Mouse (Mus musculus): ENCODE results near the gene Kcnip1. TPM values are rescaled to one million over a fixed set of nuclear protein-coding genes. Genes with fewer than 3 reads are reported as not detected.
A peak's percentile ranks its signal among the peaks of the same experiment; 100 is the strongest.

Kcnip1 gene
- polyA plus RNA-seq, 1 experiment, result not detected

GRCm38 (mm10) chr11:33827085-33827828 is 165.7 kb downstream of the Kcnip1 start:
- WGBS, result 31% methylated on average over 12 of the region's 12 CpGs

GRCm38 (mm10) chr11:33824739-33825138 is 168.2 kb downstream of the Kcnip1 start:
- no peak overlapping the region for H3K4me3 ChIP-seq (ENCODE audit: insufficient read depth, low read depth, low read length)
- TF ChIP-seq CTCF (IDR thresholded peaks at IDR 0.05; ENCODE audit: insufficient read depth, low read depth, low read length) (no peak), POLR2A (IDR thresholded peaks at IDR 0.05; ENCODE audit: insufficient read depth, low read depth, low read length) (no peak)
- WGBS, result 23% methylated on average over 6 of the region's 6 CpGs
- peaks cover 53% of the 10 kb centered on the region for H3K4me1 ChIP-seq (ENCODE audit: control insufficient read depth, insufficient read depth, low read length)
- H3K27ac ChIP-seq (ENCODE audit: insufficient read depth, low read depth, low read length), result peak overlapping the region; percentile 42; the same call in 1 of the 2 replicates

More at GRCm38 (mm10) chr11:33827085-33827828, 165.7 kb downstream of the Kcnip1 start:
- Histone ChIP-seq H3K4me3 (ENCODE audit: insufficient read depth, low read depth, low read length) (no peak overlapping the region), H3K4me1 (ENCODE audit: control insufficient read depth, insufficient read depth, low read length) (peaks cover 48% of the 10 kb centered on the region), H3K27ac (ENCODE audit: insufficient read depth, low read depth, low read length) (peak overlapping the region; percentile 71)
- TF ChIP-seq CTCF (IDR thresholded peaks at IDR 0.05; ENCODE audit: insufficient read depth, low read depth, low read length) (no peak), POLR2A (IDR thresholded peaks at IDR 0.05; ENCODE audit: insufficient read depth, low read depth, low read length) (no peak)

- H3K4me3 ChIP-seq (ENCODE audit: insufficient read depth, low read depth, low read length), result no peak overlapping the region
- no peak overlapping the region for H3K27ac ChIP-seq (ENCODE audit: insufficient read depth, low read depth, low read length)
- WGBS, result 65% methylated on average over 5 of the region's 5 CpGs
- H3K4me1 ChIP-seq (ENCODE audit: control insufficient read depth, insufficient read depth, low read length), result peaks cover 36% of the 10 kb centered on the region
- no peak for TF ChIP-seq CTCF (IDR thresholded peaks at IDR 0.05; ENCODE audit: insufficient read depth, low read depth, low read length)
- no peak for TF ChIP-seq POLR2A (IDR thresholded peaks at IDR 0.05; ENCODE audit: insufficient read depth, low read depth, low read length)
Observed at GRCm38 (mm10) chr11:33821331-33821730, 171.6 kb downstream of the Kcnip1 start.

- no peak overlapping the region for H3K27ac ChIP-seq (ENCODE audit: insufficient read depth, low read depth, low read length)
- no peak overlapping the region for H3K4me3 ChIP-seq (ENCODE audit: insufficient read depth, low read depth, low read length)
- peaks cover 39% of the 10 kb centered on the region for H3K4me1 ChIP-seq (ENCODE audit: control insufficient read depth, insufficient read depth, low read length)
- TF ChIP-seq CTCF (IDR thresholded peaks at IDR 0.05; ENCODE audit: insufficient read depth, low read depth, low read length) (no peak), POLR2A (IDR thresholded peaks at IDR 0.05; ENCODE audit: insufficient read depth, low read depth, low read length) (no peak)
- WGBS, result 85% methylated on average over 7 of the region's 7 CpGs
Observed at GRCm38 (mm10) chr11:33820876-33821275, 172.1 kb downstream of the Kcnip1 start.

- H3K27ac ChIP-seq (ENCODE audit: insufficient read depth, low read depth, low read length), result no peak overlapping the region
- 45% methylated on average over 5 of the region's 5 CpGs for WGBS
- TF ChIP-seq CTCF (IDR thresholded peaks at IDR 0.05; ENCODE audit: insufficient read depth, low read depth, low read length) (no peak), POLR2A (IDR thresholded peaks at IDR 0.05; ENCODE audit: insufficient read depth, low read depth, low read length) (no peak)
- H3K4me3 ChIP-seq (ENCODE audit: insufficient read depth, low read depth, low read length), result no peak overlapping the region
- peaks cover 27% of the 10 kb centered on the region for H3K4me1 ChIP-seq (ENCODE audit: control insufficient read depth, insufficient read depth, low read length)
Observed at GRCm38 (mm10) chr11:33818861-33819503, 174.0 kb downstream of the Kcnip1 start.

- TF ChIP-seq CTCF (IDR thresholded peaks at IDR 0.05; ENCODE audit: insufficient read depth, low read depth, low read length), result no peak
- TF ChIP-seq POLR2A (IDR thresholded peaks at IDR 0.05; ENCODE audit: insufficient read depth, low read depth, low read length), result no peak
- Histone ChIP-seq H3K27ac (ENCODE audit: insufficient read depth, low read depth, low read length) (no peak overlapping the region), H3K4me3 (ENCODE audit: insufficient read depth, low read depth, low read length) (no peak overlapping the region), H3K4me1 (ENCODE audit: control insufficient read depth, insufficient read depth, low read length) (peaks cover 13% of the 10 kb centered on the region)
- WGBS, result 60% methylated on average over 3 of the region's 3 CpGs
Observed at GRCm38 (mm10) chr11:33816020-33816419, 176.9 kb downstream of the Kcnip1 start.

- 75% methylated on average over 7 of the region's 7 CpGs for WGBS
- Histone ChIP-seq H3K4me1 (ENCODE audit: control insufficient read depth, insufficient read depth, low read length) (peaks cover 8% of the 10 kb centered on the region), H3K4me3 (ENCODE audit: insufficient read depth, low read depth, low read length) (no peak overlapping the region), H3K27ac (ENCODE audit: insufficient read depth, low read depth, low read length) (no peak overlapping the region)
- TF ChIP-seq POLR2A (IDR thresholded peaks at IDR 0.05; ENCODE audit: insufficient read depth, low read depth, low read length) (no peak), CTCF (IDR thresholded peaks at IDR 0.05; ENCODE audit: insufficient read depth, low read depth, low read length) (no peak)
Observed at GRCm38 (mm10) chr11:33810105-33810504, 182.8 kb downstream of the Kcnip1 start.

- 68% methylated on average over 2 of the region's 2 CpGs for WGBS
- TF ChIP-seq POLR2A (IDR thresholded peaks at IDR 0.05; ENCODE audit: insufficient read depth, low read depth, low read length) (no peak), CTCF (IDR thresholded peaks at IDR 0.05; ENCODE audit: insufficient read depth, low read depth, low read length) (no peak)
- Histone ChIP-seq H3K4me3 (ENCODE audit: insufficient read depth, low read depth, low read length) (no peak overlapping the region), H3K4me1 (ENCODE audit: control insufficient read depth, insufficient read depth, low read length) (peaks cover 24% of the 10 kb centered on the region), H3K27ac (ENCODE audit: insufficient read depth, low read depth, low read length) (no peak overlapping the region)
Observed at GRCm38 (mm10) chr11:33803093-33803492, 189.9 kb downstream of the Kcnip1 start.

GRCm38 (mm10) chr11:33800436-33801088 is 192.4 kb downstream of the Kcnip1 start:
- no peak overlapping the region for H3K4me3 ChIP-seq (ENCODE audit: insufficient read depth, low read depth, low read length)
- 36% methylated on average over 10 of the region's 10 CpGs for WGBS
- TF ChIP-seq POLR2A (IDR thresholded peaks at IDR 0.05; ENCODE audit: insufficient read depth, low read depth, low read length) (no peak), CTCF (IDR thresholded peaks at IDR 0.05; ENCODE audit: insufficient read depth, low read depth, low read length) (no peak)
- peak overlapping the region; percentile 3; the same call in 1 of the 2 replicates for H3K27ac ChIP-seq (ENCODE audit: insufficient read depth, low read depth, low read length)
- peaks cover 31% of the 10 kb centered on the region for H3K4me1 ChIP-seq (ENCODE audit: control insufficient read depth, insufficient read depth, low read length)
